Mouse (Mus musculus): ENCODE measurements at regions not wholly inside any gene's neighbourhood (a gene's known extent, or its start where the extent isn't known, plus 50 kb on each side); places are given as distances from the start of the nearest gene placed in this dataset.
A peak's percentile ranks its signal among the peaks of the same experiment; 100 is the strongest.

GRCm38 (mm10) chr17:87550518-87551164, 85.1 kb upstream of the Epcam start:
- no peak for DNase-seq (ENCODE audit: low spot score)
- H3K27ac ChIP-seq (replicated peaks; ENCODE audit: low read depth, low read length), result 0 out of 2 replicates have a peak overlapping the region, but pooled peaks have one; percentile 30

GRCm38 (mm10) chr17:87554561-87554960, 81.2 kb upstream of the Epcam start:
- peaks cover 7% of the 10 kb centered on the region; the same call in 1 of the 2 replicates for H3K4me1 ChIP-seq (ENCODE audit: control insufficient read depth, insufficient read depth, low read length)
- WGBS, result 43% methylated on average over 2 of the region's 2 CpGs
- H3K27me3 ChIP-seq (ENCODE audit: control insufficient read depth, insufficient read depth, low read length), result no peaks in the 10 kb centered on the region

More at GRCm38 (mm10) chr17:87550518-87551164, 85.1 kb upstream of the Epcam start:
- Histone ChIP-seq H3K4me3 (ENCODE audit: low read depth, low read length) (no peak overlapping the region), H3K9ac (ENCODE audit: low read length) (no peak overlapping the region), H3K9me3 (ENCODE audit: control insufficient read depth, low read length) (no peaks in the 10 kb centered on the region), H3K4me2 (ENCODE audit: low read depth, severe bottlenecking) (no peak overlapping the region), H3K4me1 (ENCODE audit: control insufficient read depth, insufficient read depth, low read length) (peaks cover 7% of the 10 kb centered on the region; the same call in 1 of the 2 replicates), H3K36me3 (ENCODE audit: control insufficient read depth, insufficient read depth, low read length) (no peaks in the 10 kb centered on the region), H3K27me3 (ENCODE audit: control insufficient read depth, insufficient read depth, low read length) (no peaks in the 10 kb centered on the region)
- WGBS, result 50% methylated on average over 13 of the region's 13 CpGs
- ATAC-seq (ENCODE audit: insufficient number of reproducible peaks, low FRiP score, low TSS enrichment, low read depth), result no peak

GRCm38 (mm10) chr17:87558419-87558818, 77.4 kb upstream of the Epcam start:
- Histone ChIP-seq H3K9ac (ENCODE audit: low read length) (no peak overlapping the region), H3K9me3 (ENCODE audit: control insufficient read depth, low read length) (no peaks in the 10 kb centered on the region), H3K4me1 (ENCODE audit: control insufficient read depth, insufficient read depth, low read length) (0 out of 2 replicates have a peak, but pooled peaks cover 3% of the 10 kb centered on the region), H3K27ac (replicated peaks; ENCODE audit: low read depth, low read length) (no peak overlapping the region), H3K36me3 (ENCODE audit: control insufficient read depth, insufficient read depth, low read length) (no peaks in the 10 kb centered on the region), H3K4me3 (ENCODE audit: low read depth, low read length) (no peak overlapping the region), H3K4me2 (ENCODE audit: low read depth, severe bottlenecking) (no peak overlapping the region), H3K27me3 (ENCODE audit: control insufficient read depth, insufficient read depth, low read length) (no peaks in the 10 kb centered on the region)
- 46% methylated on average over 2 of the region's 2 CpGs for WGBS
- ATAC-seq (ENCODE audit: insufficient number of reproducible peaks, low FRiP score, low TSS enrichment, low read depth), result no peak
- DNase-seq (ENCODE audit: low spot score), result no peak

More at GRCm38 (mm10) chr17:87554561-87554960, 81.2 kb upstream of the Epcam start:
- Histone ChIP-seq H3K9ac (ENCODE audit: low read length) (no peak overlapping the region), H3K9me3 (ENCODE audit: control insufficient read depth, low read length) (no peaks in the 10 kb centered on the region), H3K4me3 (ENCODE audit: low read depth, low read length) (no peak overlapping the region), H3K27ac (replicated peaks; ENCODE audit: low read depth, low read length) (no peak overlapping the region), H3K36me3 (ENCODE audit: control insufficient read depth, insufficient read depth, low read length) (no peaks in the 10 kb centered on the region), H3K4me2 (ENCODE audit: low read depth, severe bottlenecking) (no peak overlapping the region)
- DNase-seq (ENCODE audit: low spot score) (no peak), ATAC-seq (ENCODE audit: insufficient number of reproducible peaks, low FRiP score, low TSS enrichment, low read depth) (no peak)

GRCm38 (mm10) chr17:87559641-87560040, 76.1 kb upstream of the Epcam start:
- WGBS, result 86% methylated on average over 10 of the region's 10 CpGs
- no peak for DNase-seq (ENCODE audit: low spot score)
- no peaks in the 10 kb centered on the region for H3K36me3 ChIP-seq (ENCODE audit: control insufficient read depth, insufficient read depth, low read length)
- H3K9ac ChIP-seq (ENCODE audit: low read length), result no peak overlapping the region
- no peak for ATAC-seq (ENCODE audit: insufficient number of reproducible peaks, low FRiP score, low TSS enrichment, low read depth)
- no peaks in the 10 kb centered on the region for H3K9me3 ChIP-seq (ENCODE audit: control insufficient read depth, low read length)
- H3K27me3 ChIP-seq (ENCODE audit: control insufficient read depth, insufficient read depth, low read length), result no peaks in the 10 kb centered on the region
- H3K4me1 ChIP-seq (ENCODE audit: control insufficient read depth, insufficient read depth, low read length), result no peaks in the 10 kb centered on the region
- no peak overlapping the region for H3K4me3 ChIP-seq (ENCODE audit: low read depth, low read length)
- no peak overlapping the region for H3K27ac ChIP-seq (replicated peaks; ENCODE audit: low read depth, low read length)
- H3K4me2 ChIP-seq (ENCODE audit: low read depth, severe bottlenecking), result no peak overlapping the region

GRCm38 (mm10) chr17:87560923-87561322, 74.9 kb upstream of the Epcam start:
- Histone ChIP-seq H3K9ac (ENCODE audit: low read length) (no peak overlapping the region), H3K27me3 (ENCODE audit: control insufficient read depth, insufficient read depth, low read length) (no peaks in the 10 kb centered on the region), H3K4me3 (ENCODE audit: low read depth, low read length) (no peak overlapping the region), H3K27ac (replicated peaks; ENCODE audit: low read depth, low read length) (no peak overlapping the region), H3K36me3 (ENCODE audit: control insufficient read depth, insufficient read depth, low read length) (no peaks in the 10 kb centered on the region), H3K4me1 (ENCODE audit: control insufficient read depth, insufficient read depth, low read length) (no peaks in the 10 kb centered on the region), H3K4me2 (ENCODE audit: low read depth, severe bottlenecking) (no peak overlapping the region), H3K9me3 (ENCODE audit: control insufficient read depth, low read length) (no peaks in the 10 kb centered on the region)
- 87% methylated on average over 7 of the region's 7 CpGs for WGBS
- DNase-seq (ENCODE audit: low spot score) (no peak), ATAC-seq (ENCODE audit: insufficient number of reproducible peaks, low FRiP score, low TSS enrichment, low read depth) (no peak)

- no peaks in the 10 kb centered on the region for H3K27me3 ChIP-seq (ENCODE audit: control insufficient read depth, insufficient read depth, low read length)
- H3K27ac ChIP-seq (replicated peaks; ENCODE audit: low read depth, low read length), result no peak overlapping the region
- no peaks in the 10 kb centered on the region for H3K4me1 ChIP-seq (ENCODE audit: control insufficient read depth, insufficient read depth, low read length)
- DNase-seq (ENCODE audit: low spot score), result no peak
- H3K4me3 ChIP-seq (ENCODE audit: low read depth, low read length), result no peak overlapping the region
- no peak for ATAC-seq (ENCODE audit: insufficient number of reproducible peaks, low FRiP score, low TSS enrichment, low read depth)
- H3K36me3 ChIP-seq (ENCODE audit: control insufficient read depth, insufficient read depth, low read length), result no peaks in the 10 kb centered on the region
- no peaks in the 10 kb centered on the region for H3K9me3 ChIP-seq (ENCODE audit: control insufficient read depth, low read length)
- no peak overlapping the region for H3K9ac ChIP-seq (ENCODE audit: low read length)
- WGBS, result 88% methylated on average over 5 of the region's 5 CpGs
- no peak overlapping the region for H3K4me2 ChIP-seq (ENCODE audit: low read depth, severe bottlenecking)
Measured at GRCm38 (mm10) chr17:87563375-87563774, 72.4 kb upstream of the Epcam start.

- H3K4me3 ChIP-seq (ENCODE audit: low read depth, low read length), result no peak overlapping the region
- H3K27me3 ChIP-seq (ENCODE audit: control insufficient read depth, insufficient read depth, low read length), result no peaks in the 10 kb centered on the region
- 82% methylated on average over 4 of the region's 4 CpGs for WGBS
- H3K4me2 ChIP-seq (ENCODE audit: low read depth, severe bottlenecking), result no peak overlapping the region
- DNase-seq (ENCODE audit: low spot score) (no peak), ATAC-seq (ENCODE audit: insufficient number of reproducible peaks, low FRiP score, low TSS enrichment, low read depth) (no peak)
- H3K9me3 ChIP-seq (ENCODE audit: control insufficient read depth, low read length), result no peaks in the 10 kb centered on the region
- H3K4me1 ChIP-seq (ENCODE audit: control insufficient read depth, insufficient read depth, low read length), result no peaks in the 10 kb centered on the region
- no peaks in the 10 kb centered on the region for H3K36me3 ChIP-seq (ENCODE audit: control insufficient read depth, insufficient read depth, low read length)
- H3K27ac ChIP-seq (replicated peaks; ENCODE audit: low read depth, low read length), result no peak overlapping the region
- H3K9ac ChIP-seq (ENCODE audit: low read length), result no peak overlapping the region
Measured at GRCm38 (mm10) chr17:87565631-87566030, 70.1 kb upstream of the Epcam start.

GRCm38 (mm10) chr17:87566296-87566695, 69.5 kb upstream of the Epcam start:
- H3K4me1 ChIP-seq (ENCODE audit: control insufficient read depth, insufficient read depth, low read length), result 0 out of 2 replicates have a peak, but pooled peaks cover 2% of the 10 kb centered on the region
- H3K4me2 ChIP-seq (ENCODE audit: low read depth, severe bottlenecking), result no peak overlapping the region
- H3K36me3 ChIP-seq (ENCODE audit: control insufficient read depth, insufficient read depth, low read length), result no peaks in the 10 kb centered on the region
- no peak overlapping the region for H3K27ac ChIP-seq (replicated peaks; ENCODE audit: low read depth, low read length)
- no peaks in the 10 kb centered on the region for H3K27me3 ChIP-seq (ENCODE audit: control insufficient read depth, insufficient read depth, low read length)
- no peak overlapping the region for H3K4me3 ChIP-seq (ENCODE audit: low read depth, low read length)
- WGBS, result 65% methylated on average over 3 of the region's 3 CpGs
- no peaks in the 10 kb centered on the region for H3K9me3 ChIP-seq (ENCODE audit: control insufficient read depth, low read length)
- no peak overlapping the region for H3K9ac ChIP-seq (ENCODE audit: low read length)
- DNase-seq (ENCODE audit: low spot score) (no peak), ATAC-seq (ENCODE audit: insufficient number of reproducible peaks, low FRiP score, low TSS enrichment, low read depth) (no peak)

- no peak for DNase-seq (ENCODE audit: low spot score)
- no peak overlapping the region for H3K9ac ChIP-seq (ENCODE audit: low read length)
- 36% methylated on average over 9 of the region's 9 CpGs for WGBS
Measured at GRCm38 (mm10) chr17:87566996-87567395, 68.8 kb upstream of the Epcam start.

More at GRCm38 (mm10) chr17:87566996-87567395, 68.8 kb upstream of the Epcam start:
- Histone ChIP-seq H3K4me1 (ENCODE audit: control insufficient read depth, insufficient read depth, low read length) (0 out of 2 replicates have a peak, but pooled peaks cover 2% of the 10 kb centered on the region), H3K4me3 (ENCODE audit: low read depth, low read length) (no peak overlapping the region), H3K4me2 (ENCODE audit: low read depth, severe bottlenecking) (no peak overlapping the region), H3K9me3 (ENCODE audit: control insufficient read depth, low read length) (no peaks in the 10 kb centered on the region), H3K27ac (replicated peaks; ENCODE audit: low read depth, low read length) (no peak overlapping the region), H3K36me3 (ENCODE audit: control insufficient read depth, insufficient read depth, low read length) (no peaks in the 10 kb centered on the region), H3K27me3 (ENCODE audit: control insufficient read depth, insufficient read depth, low read length) (no peaks in the 10 kb centered on the region)
- no peak for ATAC-seq (ENCODE audit: insufficient number of reproducible peaks, low FRiP score, low TSS enrichment, low read depth)

Data from limb, embryonic 11.5 days (tissue).